Mouse (Mus musculus): Measurements from ENCODE around the gene Tfr2.

Tfr2 gene

GRCm38 (mm10) chr5:137535318-137535717 is 34.3 kb upstream of the Tfr2 start:
- ATAC-seq (ENCODE audit: insufficient number of reproducible peaks, low FRiP score, low TSS enrichment): no peak

- ATAC-seq (ENCODE audit: insufficient number of reproducible peaks, low FRiP score, low TSS enrichment): no peak
Measured at GRCm38 (mm10) chr5:137537461-137537860, 32.2 kb upstream of the Tfr2 start.

DNA sequence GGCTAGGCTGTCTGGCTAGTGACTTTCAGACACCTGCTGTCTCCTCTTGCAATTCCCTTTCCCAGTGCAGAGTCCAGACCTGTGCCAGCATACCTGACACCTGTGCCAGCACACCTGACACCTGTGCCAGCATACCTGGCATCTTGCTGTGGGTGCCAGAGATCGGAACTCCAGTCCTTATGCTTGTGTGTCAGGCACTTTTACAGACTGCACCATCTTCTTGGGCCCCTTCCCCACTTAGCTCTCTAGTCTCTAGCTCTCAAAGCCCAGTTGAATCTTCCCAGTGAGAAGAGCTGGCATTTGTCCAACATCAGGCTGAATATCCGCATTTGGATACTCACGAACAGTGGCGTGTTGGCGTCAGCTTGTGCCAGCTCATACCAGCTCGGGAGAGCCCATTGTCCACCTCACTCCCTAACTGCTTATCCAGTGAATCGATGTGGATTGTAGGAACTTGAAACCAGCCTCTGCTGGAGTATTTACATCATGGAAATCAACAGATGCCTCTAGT is 30.3 kb upstream of the Tfr2 start:
- peak; percentile 51; the same call in 1 of the 2 replicates for ATAC-seq (ENCODE audit: insufficient number of reproducible peaks, low FRiP score, low TSS enrichment)

GRCm38 (mm10) chr5:137540991-137541390 is 28.6 kb upstream of the Tfr2 start:
- ATAC-seq (ENCODE audit: insufficient number of reproducible peaks, low FRiP score, low TSS enrichment): no peak

GRCm38 (mm10) chr5:137541768-137542540 is 27.7 kb upstream of the Tfr2 start:
- ATAC-seq (ENCODE audit: insufficient number of reproducible peaks, low FRiP score, low TSS enrichment): peak; percentile 66; the same call in 1 of the 2 replicates

DNA sequence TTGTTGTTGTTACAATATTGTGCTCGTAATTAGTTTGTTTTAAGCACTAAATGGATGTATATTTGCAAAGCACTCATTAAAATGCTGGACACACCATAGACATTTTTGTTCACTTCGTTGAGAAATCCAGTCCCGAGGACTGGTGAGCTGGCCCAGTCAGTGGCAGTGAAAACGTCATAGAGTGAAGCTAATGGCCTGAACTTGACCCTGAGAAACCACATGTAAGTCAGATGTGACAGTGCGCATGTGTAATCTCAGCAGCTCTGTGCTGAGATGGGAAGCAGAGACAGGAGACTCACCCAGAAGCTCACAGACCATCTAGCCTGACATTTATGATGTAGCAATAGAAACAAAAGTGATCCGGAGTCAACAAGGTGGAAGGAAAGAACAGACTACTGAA is 24.7 kb upstream of the Tfr2 start:
- no peak for ATAC-seq (ENCODE audit: insufficient number of reproducible peaks, low FRiP score, low TSS enrichment)

DNA sequence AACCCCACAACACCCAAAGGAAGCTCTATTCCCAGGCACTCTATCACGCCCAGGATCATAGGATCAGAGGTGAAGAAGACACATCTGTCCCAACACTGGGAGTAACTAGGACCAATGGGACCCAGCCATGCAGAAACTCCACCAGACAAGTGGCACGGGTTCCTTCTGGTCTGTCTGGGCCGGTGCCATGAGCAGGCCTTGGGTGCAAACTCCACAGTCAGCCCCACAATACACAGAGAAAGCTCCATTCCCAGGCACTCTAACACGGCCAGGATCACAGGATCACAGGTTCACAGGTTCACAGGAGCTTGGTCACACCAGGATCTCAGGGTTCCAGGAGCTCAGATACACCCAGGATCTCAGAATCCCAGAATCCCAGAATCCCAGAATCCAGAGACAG is 24.0 kb upstream of the Tfr2 start:
- no peak for ATAC-seq (ENCODE audit: insufficient number of reproducible peaks, low FRiP score, low TSS enrichment)

GRCm38 (mm10) chr5:137549840-137550239 is 19.8 kb upstream of the Tfr2 start:
- no peak for ATAC-seq (ENCODE audit: insufficient number of reproducible peaks, low FRiP score, low TSS enrichment)

DNA sequence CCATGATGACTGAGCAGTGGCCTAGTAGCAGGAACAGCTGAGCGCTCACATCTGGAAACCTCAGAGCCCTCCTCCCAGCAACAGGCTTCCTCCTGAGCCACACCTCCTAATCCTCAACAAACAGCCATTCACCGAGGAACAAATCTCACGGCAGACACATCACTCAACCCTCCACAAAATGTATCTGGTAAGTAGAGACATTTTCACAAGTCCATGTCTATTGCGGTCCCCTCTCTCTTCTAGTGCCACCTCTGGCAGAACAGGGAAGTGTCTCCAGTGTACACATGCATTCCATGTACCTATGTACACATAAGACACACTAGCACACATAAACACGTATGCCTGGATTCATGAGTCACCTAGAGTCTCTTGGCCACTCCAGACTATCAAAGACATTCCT is 18.5 kb upstream of the Tfr2 start:
- no peak for ATAC-seq (ENCODE audit: insufficient number of reproducible peaks, low FRiP score, low TSS enrichment)

- 0 out of 2 replicates have a peak, but pooled peaks have one; percentile 12 for ATAC-seq (ENCODE audit: insufficient number of reproducible peaks, low FRiP score, low TSS enrichment)
Measured at GRCm38 (mm10) chr5:137553000-137553399, 16.6 kb upstream of the Tfr2 start.

- ATAC-seq (ENCODE audit: insufficient number of reproducible peaks, low FRiP score, low TSS enrichment): peak; percentile 95
Measured at GRCm38 (mm10) chr5:137553411-137553837, 16.2 kb upstream of the Tfr2 start, which contains the start of gene Actl6b. Actl6b (plus strand) TSS chr5:137553517.

- 0 out of 2 replicates have a peak, but pooled peaks have one; percentile 49 for ATAC-seq (ENCODE audit: insufficient number of reproducible peaks, low FRiP score, low TSS enrichment)
Measured at GRCm38 (mm10) chr5:137553898-137554297, 15.7 kb upstream of the Tfr2 start.

GRCm38 (mm10) chr5:137561556-137561955 is 8.1 kb upstream of the Tfr2 start:
- no peak for ATAC-seq (ENCODE audit: insufficient number of reproducible peaks, low FRiP score, low TSS enrichment)

- no peak for ATAC-seq (ENCODE audit: insufficient number of reproducible peaks, low FRiP score, low TSS enrichment)
Measured at GRCm38 (mm10) chr5:137562965-137563364, 6.7 kb upstream of the Tfr2 start.

DNA sequence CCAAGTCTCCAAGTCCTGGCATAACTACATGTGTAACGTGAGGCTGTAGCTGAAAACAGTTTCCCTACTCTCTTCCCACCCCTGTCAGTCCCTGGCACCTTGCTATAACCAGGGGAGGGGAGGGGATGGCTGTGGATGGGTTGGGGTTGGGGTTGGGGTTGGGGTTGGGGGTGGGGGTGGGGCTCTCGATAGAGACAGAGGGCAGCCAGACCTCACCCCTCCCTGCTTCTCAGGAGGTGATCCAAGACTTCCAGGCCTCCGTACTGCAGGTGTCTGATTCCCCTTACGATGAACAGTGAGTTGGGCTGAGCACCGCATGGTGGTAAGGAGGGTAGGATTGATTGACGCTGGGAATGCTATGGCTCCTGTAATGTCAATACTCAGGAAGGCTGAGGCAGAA is 3.9 kb upstream of the Tfr2 start:
- ATAC-seq (ENCODE audit: insufficient number of reproducible peaks, low FRiP score, low TSS enrichment): no peak

GRCm38 (mm10) chr5:137566416-137566815 is 3.2 kb upstream of the Tfr2 start:
- ATAC-seq (ENCODE audit: insufficient number of reproducible peaks, low FRiP score, low TSS enrichment): no peak

GRCm38 (mm10) chr5:137568223-137568798 is 1.3 kb upstream of the Tfr2 start:
- ATAC-seq (ENCODE audit: insufficient number of reproducible peaks, low FRiP score, low TSS enrichment): no peak

DNA sequence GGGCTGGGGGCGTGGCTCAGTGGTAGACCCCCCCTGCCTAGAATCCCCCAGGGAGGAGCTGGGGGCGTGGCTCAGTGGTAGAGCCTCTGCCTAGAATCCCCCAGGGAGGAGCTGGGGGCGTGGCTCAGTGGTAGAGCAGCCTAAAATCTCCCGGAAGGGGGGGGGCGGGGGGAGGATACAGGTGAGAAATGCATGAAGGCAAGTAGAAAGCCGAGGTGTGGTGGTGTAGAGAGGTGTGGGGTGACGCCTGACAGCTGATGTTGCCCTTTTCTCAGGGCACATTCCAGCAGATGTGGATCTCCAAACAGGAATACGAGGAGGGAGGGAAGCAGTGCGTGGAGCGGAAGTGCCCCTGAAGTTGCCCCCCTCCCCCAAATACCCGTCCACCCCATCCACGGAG is 609 bp upstream of the Tfr2 start:
- no peak for ATAC-seq (ENCODE audit: insufficient number of reproducible peaks, low FRiP score, low TSS enrichment)

DNA sequence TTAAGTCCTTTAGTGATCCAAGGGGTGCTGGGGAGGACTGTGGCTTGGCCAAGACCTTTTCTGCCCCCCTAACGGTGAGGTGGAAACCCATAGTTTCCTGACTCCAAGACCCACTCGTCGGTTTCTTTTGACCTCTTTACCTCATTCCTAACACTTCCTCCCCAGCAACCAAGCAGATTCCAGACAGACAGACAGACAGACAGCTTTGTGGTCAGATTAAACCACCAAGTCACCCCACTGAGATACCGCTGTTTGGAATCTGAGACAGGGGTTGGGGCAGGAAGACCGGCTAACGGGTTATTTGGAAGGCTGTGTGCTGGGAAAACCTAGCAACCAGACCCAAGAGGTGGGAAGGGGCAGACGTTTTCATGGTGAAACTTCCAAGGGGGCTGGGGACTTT is 541 bp downstream of the Tfr2 start:
- no peak for ATAC-seq (ENCODE audit: insufficient number of reproducible peaks, low FRiP score, low TSS enrichment)

- ATAC-seq (ENCODE audit: insufficient number of reproducible peaks, low FRiP score, low TSS enrichment): no peak
Measured at GRCm38 (mm10) chr5:137570691-137571586, 1.3 kb downstream of the Tfr2 start.
